Mouse (Mus musculus): Measurements from ENCODE around the gene Hoxa4. TPM values are rescaled to one million over a fixed set of nuclear protein-coding genes. Genes with fewer than 3 reads are reported as not detected.

Gene Hoxa4
- total and polyA plus RNA-seq, 3 experiments: 0.19 TPM; not detected in 2

GRCm38 (mm10) chr6:52212556-52213118 is 21.1 kb upstream of the Hoxa4 start (continued):
- TF ChIP-seq EP300 (IDR thresholded peaks at IDR 0.05; ENCODE audit: low read length) (no peak), TCF12 (IDR thresholded peaks at IDR 0.05; ENCODE audit: low read depth, low read length) (no peak), HCFC1 (IDR thresholded peaks at IDR 0.05; ENCODE audit: low read depth, low read length) (no peak), CTCF (conservative IDR thresholded peaks at IDR 0.05 in 1 of 2, IDR thresholded peaks at IDR 0.05 in 1 of 2; ENCODE audit: low read depth in 2 of 2, low read length in 2 of 2) (no peak)

GRCm38 (mm10) chr6:52211961-52212360 is 20.4 kb upstream of the Hoxa4 start:
- Histone ChIP-seq H3K27me3 (replicated peaks) (peaks cover 2% of the 10 kb centered on the region), H3K4me1 (ENCODE audit: control insufficient read depth in 1 of 2, insufficient read depth in 2 of 2) (peaks cover 4 to 17% of the 10 kb centered on the region in 2 experiments; a peak in 2 of 4 replicates), H3K4me3 (replicated peaks in 1 of 3; ENCODE audit: low read depth in 2 of 3, low read length in 2 of 3, poor library complexity in 1 of 3) (peak overlapping the region; percentile 52 to 57 (median 53)), H3K79me2 (replicated peaks; ENCODE audit: control insufficient read depth, extremely low read depth, insufficient read depth, poor library complexity, severe bottlenecking) (no peaks in the 10 kb centered on the region), H3K4me2 (ENCODE audit: insufficient read depth, low read depth, poor library complexity, severe bottlenecking) (peak overlapping the region; percentile 59), H3K9me3 (replicated peaks; ENCODE audit: low read length) (peaks cover 24% of the 10 kb centered on the region), H3K36me3 (replicated peaks in 1 of 2; ENCODE audit: control insufficient read depth in 1 of 2, insufficient read depth in 1 of 2, low read length in 1 of 2) (peaks cover 0 to 10% of the 10 kb centered on the region in 2 experiments), H3K27ac (ENCODE audit: insufficient read depth, low read depth) (peak overlapping the region; percentile 58), H3K9ac (ENCODE audit: insufficient read depth, low read depth) (peak overlapping the region; percentile 41)
- no peak for TF ChIP-seq MAFK (IDR thresholded peaks at IDR 0.05; ENCODE audit: insufficient replicate concordance, low read length)
- no peak for TF ChIP-seq ELF1 (IDR thresholded peaks at IDR 0.05; ENCODE audit: low read depth, low read length)
- TF ChIP-seq TBP (conservative IDR thresholded peaks at IDR 0.05; ENCODE audit: low read depth, low read length): no peak
- TF ChIP-seq JUN (IDR thresholded peaks at IDR 0.05; ENCODE audit: insufficient read depth, low read depth, low read length): no peak
- no peak for TF ChIP-seq CTCF (conservative IDR thresholded peaks at IDR 0.05 in 1 of 2, IDR thresholded peaks at IDR 0.05 in 1 of 2; ENCODE audit: low read depth in 2 of 2, low read length in 2 of 2)
- no peak for TF ChIP-seq NELFE (IDR thresholded peaks at IDR 0.05; ENCODE audit: low read depth, low read length)
- TF ChIP-seq POLR2A (IDR thresholded peaks at IDR 0.05; ENCODE audit: low read depth, low read length): no peak
- no peak for TF ChIP-seq RAD21 (IDR thresholded peaks at IDR 0.05; ENCODE audit: low read depth, low read length)
- no peak for TF ChIP-seq ZKSCAN1 (IDR thresholded peaks at IDR 0.05; ENCODE audit: borderline replicate concordance, low read depth, low read length)
- TF ChIP-seq CHD2 (IDR thresholded peaks at IDR 0.05; ENCODE audit: low read length): no peak
- no peak for TF ChIP-seq MYC (IDR thresholded peaks at IDR 0.05; ENCODE audit: low read depth, low read length)
- TF ChIP-seq CHD1 (IDR thresholded peaks at IDR 0.05; ENCODE audit: low read depth, low read length): no peak
- no peak for DNase-seq (ENCODE audit: extremely low read depth)
- in situ Hi-C loops (cut with MboI; ENCODE audit: low pct_ligation_motif_present, low pct_unique_long_range_greater_than_20kb, low sequenced_read_pairs) (loop anchor here (10.0 to 25.0 kb wide), 2 partner anchors 200 to 347 kb away; partner anchors contain the start of gene Skap2), dilution Hi-C loops (cut with MboI; ENCODE audit: extremely low pct_ligation_motif_present, extremely low pct_unique_long_range_greater_than_20kb, low sequenced_read_pairs) (no loop called here)

- in situ Hi-C loops (cut with MboI; ENCODE audit: low pct_ligation_motif_present, low pct_unique_long_range_greater_than_20kb, low sequenced_read_pairs): loop anchor here (10.0 to 25.0 kb wide), 2 partner anchors 199 to 347 kb away; partner anchors contain the start of gene Skap2
- dilution Hi-C loops (cut with MboI; ENCODE audit: extremely low pct_ligation_motif_present, extremely low pct_unique_long_range_greater_than_20kb, low sequenced_read_pairs): no loop called here
- Histone ChIP-seq H3K36me3 (replicated peaks in 1 of 2; ENCODE audit: control insufficient read depth in 1 of 2, insufficient read depth in 1 of 2, low read length in 1 of 2) (peaks cover 1 to 15% of the 10 kb centered on the region in 2 experiments), H3K4me3 (replicated peaks in 1 of 3; ENCODE audit: low read depth in 2 of 3, low read length in 2 of 3, poor library complexity in 1 of 3) (peak overlapping the region; percentile 52 to 57 (median 53)), H3K4me1 (ENCODE audit: control insufficient read depth in 1 of 2, insufficient read depth in 2 of 2) (peaks cover 4 to 17% of the 10 kb centered on the region in 2 experiments; a peak in 2 of 4 replicates), H3K79me2 (replicated peaks; ENCODE audit: control insufficient read depth, extremely low read depth, insufficient read depth, poor library complexity, severe bottlenecking) (no peaks in the 10 kb centered on the region), H3K27me3 (replicated peaks) (peaks cover 2% of the 10 kb centered on the region), H3K4me2 (ENCODE audit: insufficient read depth, low read depth, poor library complexity, severe bottlenecking) (peak overlapping the region; percentile 59), H3K9ac (ENCODE audit: insufficient read depth, low read depth) (peak overlapping the region; percentile 41), H3K27ac (ENCODE audit: insufficient read depth, low read depth) (peak overlapping the region; percentile 58; the same call in 1 of the 2 replicates), H3K9me3 (replicated peaks; ENCODE audit: low read length) (peaks cover 26% of the 10 kb centered on the region)
- peak; percentile 59 for DNase-seq (ENCODE audit: extremely low read depth)
- TF ChIP-seq HCFC1 (IDR thresholded peaks at IDR 0.05; ENCODE audit: low read depth, low read length) (peak; percentile 17; the same call in 1 of the 2 replicates), USF1 (IDR thresholded peaks at IDR 0.05; ENCODE audit: low read depth, low read length) (no peak), IRF4 (IDR thresholded peaks at IDR 0.05; ENCODE audit: low read depth, low read length) (0 out of 2 replicates have a peak, but pooled peaks have one; percentile 9), BHLHE40 (IDR thresholded peaks at IDR 0.05; ENCODE audit: low read depth, low read length) (0 out of 2 replicates have a peak, but pooled peaks have one; percentile 18), CTCF (conservative IDR thresholded peaks at IDR 0.05 in 1 of 2, IDR thresholded peaks at IDR 0.05 in 1 of 2; ENCODE audit: low read depth in 2 of 2, low read length in 2 of 2) (peak in 1 of 2 experiments; percentile 76; a peak in 3 of 4 replicates), MAFK (IDR thresholded peaks at IDR 0.05; ENCODE audit: insufficient replicate concordance, low read length) (no peak), ELF1 (IDR thresholded peaks at IDR 0.05; ENCODE audit: low read depth, low read length) (0 out of 2 replicates have a peak, but pooled peaks have one; percentile 11), TBP (conservative IDR thresholded peaks at IDR 0.05; ENCODE audit: low read depth, low read length) (0 out of 2 replicates have a peak, but pooled peaks have one; percentile 27), RAD21 (IDR thresholded peaks at IDR 0.05; ENCODE audit: low read depth, low read length) (peak; percentile 26), SMC3 (IDR thresholded peaks at IDR 0.05; ENCODE audit: low read depth, low read length) (peak; percentile 60), ZKSCAN1 (IDR thresholded peaks at IDR 0.05; ENCODE audit: borderline replicate concordance, low read depth, low read length) (no peak), RCOR1 (conservative IDR thresholded peaks at IDR 0.05; ENCODE audit: low read depth, low read length) (no peak), MEF2A (IDR thresholded peaks at IDR 0.05; ENCODE audit: borderline replicate concordance, low read depth, low read length) (0 out of 2 replicates have a peak, but pooled peaks have one; percentile 50), NELFE (IDR thresholded peaks at IDR 0.05; ENCODE audit: low read depth, low read length) (peak; percentile 61), TCF12 (IDR thresholded peaks at IDR 0.05; ENCODE audit: low read depth, low read length) (peak; percentile 46; the same call in 1 of the 2 replicates), CHD1 (IDR thresholded peaks at IDR 0.05; ENCODE audit: low read depth, low read length) (no peak), NRF1 (IDR thresholded peaks at IDR 0.05; ENCODE audit: low read depth, low read length) (0 out of 2 replicates have a peak, but pooled peaks have one; percentile 27), MXI1 (IDR thresholded peaks at IDR 0.05; ENCODE audit: low read depth, low read length) (no peak)
Observed at GRCm38 (mm10) chr6:52211170-52211935, 19.8 kb upstream of the Hoxa4 start.

All from CH12.LX (cell line).